Mouse (Mus musculus) thymus, adult 2 months (tissue): ENCODE data around the gene Ttll8. TPM values are rescaled to one million over a fixed set of nuclear protein-coding genes. Genes with fewer than 3 reads are reported as not detected.

ENCODE experiments used
- DNase-seq: peaks from one replicate; pipeline ENCODE4 v3.0.0; 2021
- H3K27ac ChIP-seq: fragments of 200-500 bp; 2 replicates; pipeline ENCODE4 v1.5.1; 2012; ENCODE audit warnings: low read length, control low read depth; ENCODE audit not compliant: control insufficient read depth, insufficient read depth
- H3K27me3 ChIP-seq: fragments of 200-500 bp; 2 replicates; pipeline ENCODE4 v1.6.1; 2012; ENCODE audit warnings: mild to moderate bottlenecking, low read length, moderate library complexity, mixed read lengths; ENCODE audit not compliant: control insufficient read depth, insufficient read depth
- H3K36me3 ChIP-seq: fragments of 200-500 bp; 2 replicates; pipeline ENCODE4 v1.6.1; 2012; ENCODE audit warnings: mild to moderate bottlenecking, low read length, moderate library complexity; ENCODE audit not compliant: control insufficient read depth, insufficient read depth
- H3K4me1 ChIP-seq: fragments of 200-500 bp; replicated peaks from 2 replicates; pipeline ENCODE4 v1.6.1; 2012; ENCODE audit warnings: low read length; ENCODE audit not compliant: control insufficient read depth, insufficient read depth
- H3K4me3 ChIP-seq: fragments of 200-500 bp; 2 replicates; pipeline ENCODE4 v1.5.1; 2012; ENCODE audit warnings: mild to moderate bottlenecking, low read length, control low read depth, moderate library complexity; ENCODE audit not compliant: control insufficient read depth, insufficient read depth
- CTCF ChIP-seq: fragments of 200-500 bp; IDR thresholded peaks from 2 replicates; pipeline ENCODE4 v1.5.1; 2012; ENCODE audit warnings: mild to moderate bottlenecking, control low read depth, low read length, moderate library complexity, borderline replicate concordance; ENCODE audit not compliant: control insufficient read depth, poor library complexity, insufficient read depth; ENCODE audit errors: extremely low read depth
- POLR2A ChIP-seq: fragments of 200-500 bp; IDR thresholded peaks from 2 replicates; pipeline ENCODE4 v1.6.1; 2012; ENCODE audit warnings: mild to moderate bottlenecking, low read length, control low read depth, moderate library complexity; ENCODE audit not compliant: control insufficient read depth, poor library complexity, insufficient read depth; ENCODE audit errors: extremely low read depth
- WGBS: fragments of 180-500 bp; shearing (Covaris S2); methylation state at CpG from one replicate; pipeline ENCODE4 v1.1.7; 2018; 5-methylcytosine and 5-hydroxymethylcytosine counted together
- polyA plus RNA-seq: library from polyadenylated mRNA; depleted of rRNA; stranded (reverse); fragments of >200 nt; gene quantifications from 2 replicates; pipeline ENCODE4 v1.2.3, GENCODE M21; 2012

The Ttll8 gene
- polyA plus RNA-seq, 1 experiment, result 0.05 TPM

DNA sequence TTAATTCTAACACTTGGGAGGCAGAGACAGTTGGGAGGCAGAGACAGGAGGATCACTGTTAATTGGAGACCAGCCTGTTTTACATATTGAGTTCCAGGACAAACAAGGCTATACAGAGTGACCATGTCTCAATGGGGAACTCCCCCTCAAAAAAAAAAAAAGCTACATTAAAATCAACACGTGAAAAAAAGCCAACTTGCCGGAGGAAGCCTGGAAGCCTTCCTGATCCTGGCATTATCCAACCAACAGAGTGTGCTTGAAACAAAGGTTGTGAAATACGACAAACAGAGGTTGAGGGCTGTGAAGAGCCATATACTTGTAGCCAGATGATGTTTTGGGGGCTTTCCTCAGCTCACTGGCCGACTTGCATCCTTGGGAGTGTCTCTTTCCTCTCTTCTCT is 71.4 kb downstream of the Ttll8 start:
- Histone ChIP-seq H3K4me3 (no peak overlapping the region), H3K27me3 (no peaks in the 10 kb centered on the region), H3K4me1 (no peaks in the 10 kb centered on the region), H3K27ac (no peak overlapping the region), H3K36me3 (no peaks in the 10 kb centered on the region)
- WGBS, result 66% methylated on average over 4 of the region's 4 CpGs
- no peak for TF ChIP-seq POLR2A
- TF ChIP-seq CTCF, result no peak
- DNase-seq, result no peak

DNA sequence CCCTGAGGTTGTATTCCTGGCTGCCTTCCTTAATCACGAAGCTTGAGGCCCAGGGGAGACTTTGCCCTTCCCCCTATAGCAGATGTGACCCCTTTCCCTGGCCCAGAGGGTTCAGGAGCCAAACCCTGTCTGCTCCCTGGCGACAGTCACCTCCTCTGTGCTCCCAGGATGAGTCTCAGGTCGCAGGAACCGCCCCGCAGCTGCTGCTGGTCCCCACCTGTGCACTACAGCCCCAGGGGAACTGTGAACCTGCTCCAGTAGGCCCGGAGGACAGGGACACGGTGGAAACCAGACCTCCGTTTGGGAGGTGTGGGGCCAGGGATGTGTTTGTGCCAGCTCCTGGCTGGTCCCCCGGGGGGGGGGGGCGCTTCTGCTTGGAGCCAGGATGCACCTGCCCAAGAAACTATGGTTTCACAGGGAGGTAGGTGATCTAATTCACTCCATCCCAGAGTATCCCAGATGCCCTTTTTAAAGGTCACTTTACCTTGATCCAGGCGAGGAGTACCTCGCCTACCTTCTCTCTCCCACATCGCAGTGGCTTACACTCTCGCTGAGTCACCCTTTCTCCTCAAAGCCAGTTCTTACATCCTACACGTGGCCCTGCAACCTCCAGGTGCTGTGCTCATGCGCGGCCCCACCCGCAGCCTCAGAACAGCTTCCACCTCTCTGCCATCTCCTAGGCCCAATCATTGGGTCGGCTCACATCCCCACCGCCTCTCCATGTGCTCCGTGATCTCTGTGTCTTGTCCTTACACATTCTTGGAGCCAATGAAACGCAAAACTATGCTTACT is 72.8 kb downstream of the Ttll8 start:
- 80% methylated on average over 22 of the region's 22 CpGs for WGBS
- H3K36me3 ChIP-seq, result no peaks in the 10 kb centered on the region
- H3K27ac ChIP-seq, result no peak overlapping the region
- DNase-seq, result no peak
- no peak for TF ChIP-seq CTCF
- no peak for TF ChIP-seq POLR2A
- H3K4me1 ChIP-seq, result no peaks in the 10 kb centered on the region
- no peak overlapping the region for H3K4me3 ChIP-seq
- no peaks in the 10 kb centered on the region for H3K27me3 ChIP-seq

DNA sequence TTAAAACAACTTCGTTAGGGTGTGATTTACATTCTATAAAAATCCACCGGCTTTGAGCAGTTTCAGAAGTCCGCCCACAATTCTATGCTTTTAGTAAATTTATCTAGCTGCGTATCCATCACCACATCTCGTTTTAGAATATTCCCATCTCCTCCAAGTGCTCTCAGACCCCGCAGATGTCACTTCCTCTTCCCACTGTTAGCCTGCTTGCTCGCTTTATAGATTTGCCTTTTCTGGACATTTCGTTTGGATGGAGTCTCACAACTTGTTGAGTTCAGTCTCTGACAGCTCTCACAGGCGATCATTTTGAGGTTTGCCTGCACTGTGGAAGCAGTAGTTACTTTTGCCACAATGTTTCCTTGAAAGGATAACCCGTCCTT is 77.2 kb downstream of the Ttll8 start:
- no peaks in the 10 kb centered on the region for H3K27me3 ChIP-seq
- WGBS, result 79% methylated on average over 10 of the region's 10 CpGs
- DNase-seq, result no peak
- no peaks in the 10 kb centered on the region for H3K36me3 ChIP-seq
- H3K4me1 ChIP-seq, result no peaks in the 10 kb centered on the region
- TF ChIP-seq CTCF, result no peak
- TF ChIP-seq POLR2A, result no peak
- no peak overlapping the region for H3K27ac ChIP-seq
- no peak overlapping the region for H3K4me3 ChIP-seq

DNA sequence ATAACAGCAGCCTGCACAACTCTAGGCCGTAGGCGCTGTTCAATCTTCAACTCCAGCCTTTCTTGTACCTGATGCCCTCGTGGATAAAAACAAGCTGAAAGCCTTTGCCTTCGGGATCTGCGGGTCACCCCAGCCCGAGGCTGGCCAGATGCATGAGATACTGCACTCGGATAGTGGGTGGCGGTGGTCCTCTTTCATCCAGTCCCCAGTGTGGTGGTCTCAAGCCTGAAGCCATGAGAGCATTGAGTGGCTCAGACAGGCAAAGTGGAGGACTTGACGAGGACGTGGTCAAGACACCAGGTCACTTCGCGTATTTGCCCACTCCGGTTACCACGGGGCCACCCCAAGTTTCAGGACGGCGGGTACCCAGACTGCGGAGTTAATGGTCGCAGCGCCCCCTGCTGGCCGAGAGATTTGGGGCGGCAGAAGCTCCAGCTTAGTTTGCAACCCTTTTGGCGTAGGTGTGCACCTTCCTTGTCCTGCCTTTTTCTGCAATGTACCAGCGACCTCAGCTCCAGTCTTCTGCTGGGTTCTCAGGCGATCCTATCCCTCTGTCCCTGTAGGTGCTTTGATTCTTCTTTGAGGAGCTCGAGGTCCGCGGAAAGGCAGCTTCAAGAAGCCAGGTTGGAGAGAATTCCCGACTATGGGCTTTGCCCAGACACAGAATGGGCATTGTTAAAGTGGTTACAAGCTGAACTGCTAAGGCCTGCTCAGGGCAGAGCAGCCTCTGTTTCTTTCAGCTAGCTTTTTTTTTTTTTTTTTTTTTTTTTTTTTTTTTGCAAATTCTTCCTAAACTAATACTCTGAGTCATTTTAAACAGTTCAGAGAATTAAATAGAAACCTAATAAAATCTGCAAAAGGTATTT is 77.8 kb downstream of the Ttll8 start:
- peak; percentile 80 for DNase-seq
- Histone ChIP-seq H3K4me1 (no peaks in the 10 kb centered on the region), H3K4me3 (no peak overlapping the region), H3K36me3 (no peaks in the 10 kb centered on the region), H3K27me3 (no peaks in the 10 kb centered on the region), H3K27ac (no peak overlapping the region)
- WGBS, result 18% methylated on average over 28 of the region's 28 CpGs
- no peak for TF ChIP-seq POLR2A
- peak; percentile 93 for TF ChIP-seq CTCF

DNA sequence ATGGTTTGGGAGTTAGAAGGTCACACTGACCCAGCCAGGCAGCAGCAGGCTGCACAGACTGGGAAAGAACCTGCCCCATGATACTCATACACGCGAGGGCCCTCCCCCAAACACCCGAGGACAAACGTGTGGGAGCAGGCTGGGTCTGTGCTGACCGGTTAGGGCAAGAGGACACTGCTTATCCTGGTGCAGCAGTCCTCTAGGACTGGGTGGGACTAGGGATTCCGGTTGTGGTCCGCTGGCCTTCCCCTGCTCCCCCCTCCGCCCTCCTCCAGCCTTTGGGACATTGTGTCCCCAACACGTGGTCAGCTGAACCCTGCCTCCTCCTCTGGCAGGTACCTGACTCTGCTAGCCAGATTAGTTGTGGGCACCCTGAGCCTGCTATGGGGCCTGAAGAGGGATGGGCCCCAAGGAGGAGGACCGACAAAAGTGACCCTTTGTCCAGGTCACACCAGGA is 78.6 kb downstream of the Ttll8 start:
- Histone ChIP-seq H3K27me3 (no peaks in the 10 kb centered on the region), H3K36me3 (no peaks in the 10 kb centered on the region), H3K4me3 (no peak overlapping the region), H3K27ac (no peak overlapping the region), H3K4me1 (no peaks in the 10 kb centered on the region)
- 53% methylated on average over 10 of the region's 10 CpGs for WGBS
- DNase-seq, result no peak
- no peak for TF ChIP-seq POLR2A
- no peak for TF ChIP-seq CTCF

DNA sequence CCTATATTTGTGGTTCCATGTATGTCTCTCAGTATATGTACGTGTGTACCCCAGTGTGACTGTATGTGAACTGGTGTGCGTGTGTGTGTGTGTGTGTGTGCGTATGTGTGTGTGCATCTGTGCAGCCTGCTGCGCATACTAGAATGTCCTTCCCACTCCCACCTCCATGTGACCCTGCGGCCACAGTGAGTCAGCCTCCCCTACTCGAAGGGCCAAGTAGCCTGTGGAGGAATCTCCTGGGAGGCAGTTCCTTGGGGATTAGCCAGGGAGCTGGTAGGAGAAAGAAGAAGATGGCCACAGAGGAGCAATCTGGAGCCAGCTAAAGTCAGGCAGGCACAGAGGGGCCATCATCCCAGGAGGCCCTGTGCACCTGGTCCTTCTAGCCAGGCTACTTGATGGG is 79.7 kb downstream of the Ttll8 start:
- no peak overlapping the region for H3K27ac ChIP-seq

More for the DNA sequence above, 79.7 kb downstream of the Ttll8 start:
- Histone ChIP-seq H3K4me3 (no peak overlapping the region), H3K36me3 (no peaks in the 10 kb centered on the region), H3K27me3 (no peaks in the 10 kb centered on the region), H3K4me1 (no peaks in the 10 kb centered on the region)
- WGBS, result 92% methylated on average over 6 of the region's 6 CpGs
- no peak for DNase-seq
- no peak for TF ChIP-seq CTCF
- TF ChIP-seq POLR2A, result no peak
